Mouse (Mus musculus) forebrain, embryonic 10.5 days (tissue): ENCODE measurements around the gene Fam167b. TPM values are rescaled to one million over a fixed set of nuclear protein-coding genes. Genes with fewer than 3 reads are reported as not detected.
A peak's percentile ranks its signal among the peaks of the same experiment; 100 is the strongest.
"Not testable (repeated sequence)": the region's sequence is repeated elsewhere in the genome, so short reads cannot be mapped to it uniquely, and the experiment has no call there.

Experiments
- DNase-seq: peaks from one replicate; pipeline ENCODE4 v3.0.0-alpha.2; 2017; ENCODE audit warnings: low spot score; ENCODE audit errors: extremely low spot score
- H3K27ac ChIP-seq: fragments of 300-500 bp; sonication (generic); 2 replicates; pipeline ENCODE4 v1.5.1; 2016; ENCODE audit warnings: mild to moderate bottlenecking
- H3K27me3 ChIP-seq: fragments of 300-500 bp; sonication (generic); 2 replicates; pipeline ENCODE4 v1.6.1; 2016; ENCODE audit warnings: mild to moderate bottlenecking; ENCODE audit not compliant: poor library complexity, severe bottlenecking
- H3K36me3 ChIP-seq: fragments of 300-500 bp; sonication (generic); replicated peaks from 2 replicates; pipeline ENCODE4 v1.6.1; 2016; ENCODE audit warnings: mild to moderate bottlenecking, moderate library complexity
- H3K4me1 ChIP-seq: fragments of 300-500 bp; sonication (generic); 2 replicates; pipeline ENCODE4 v1.6.1; 2016
- H3K4me3 ChIP-seq: fragments of 300-500 bp; sonication (generic); 2 replicates; pipeline ENCODE4 v1.5.1; 2016; ENCODE audit warnings: mild to moderate bottlenecking, moderate library complexity
- H3K9me3 ChIP-seq: fragments of 300-500 bp; sonication (generic); 2 replicates; pipeline ENCODE4 v1.6.1; 2016; ENCODE audit warnings: mild to moderate bottlenecking, moderate library complexity
- WGBS: fragments of 180-500 bp; shearing (Covaris S2); methylation state at CpG from one replicate; pipeline ENCODE4 v1.1.7; 2016; 5-methylcytosine and 5-hydroxymethylcytosine counted together
- microRNA-seq: library from miRNA; unstranded; fragments of <30 nt; microRNA quantifications from one replicate; pipeline ENCODE4, GENCODE M21; 2017
- polyA plus RNA-seq: library from polyadenylated mRNA; unstranded; fragments of >200 nt; fragmentation: Nextera tagmentation; extraction: Ambion mirVana; gene quantifications from 2 replicates; pipeline ENCODE4 v1.2.1, GENCODE M21; 2016

The Fam167b gene
- polyA plus RNA-seq, 1 experiment from 2014 or later, result 1.2 TPM

GRCm38 (mm10) chr4:129549306-129549705 is 29.0 kb downstream of the Fam167b start:
- H3K27me3 ChIP-seq, result no peaks in the 10 kb centered on the region

GRCm38 (mm10) chr4:129547631-129548030 is 30.7 kb downstream of the Fam167b start:
- not testable (repeated sequence) for H3K9me3 ChIP-seq, H3K27ac ChIP-seq, H3K27me3 ChIP-seq, DNase-seq, H3K36me3 ChIP-seq, H3K4me3 ChIP-seq
- H3K4me1 ChIP-seq, result peaks cover 11% of the 10 kb centered on the region
- WGBS, result 88% methylated on average over 4 of the region's 4 CpGs

More at GRCm38 (mm10) chr4:129549306-129549705, 29.0 kb downstream of the Fam167b start:
- no peaks in the 10 kb centered on the region for H3K9me3 ChIP-seq
- DNase-seq, result no peak
- H3K4me1 ChIP-seq, result peaks cover 11% of the 10 kb centered on the region
- peaks cover 8% of the 10 kb centered on the region for H3K36me3 ChIP-seq
- WGBS, result 88% methylated on average over 2 of the region's 2 CpGs
- H3K27ac ChIP-seq, result no peak overlapping the region
- H3K4me3 ChIP-seq, result no peak overlapping the region

- Histone ChIP-seq H3K27ac (no peak overlapping the region), H3K27me3 (no peaks in the 10 kb centered on the region), H3K4me1 (peaks cover 22% of the 10 kb centered on the region), H3K9me3 (no peaks in the 10 kb centered on the region), H3K4me3 (no peak overlapping the region), H3K36me3 (peaks cover 28% of the 10 kb centered on the region)
- no peak for DNase-seq
- WGBS, result 93% methylated on average over 4 of the region's 4 CpGs
Observed at GRCm38 (mm10) chr4:129544106-129544505, 34.2 kb downstream of the Fam167b start.

GRCm38 (mm10) chr4:129542592-129543141 is 35.7 kb downstream of the Fam167b start, which contains the start of gene Hdac1:
Hdac1 (minus strand) TSS chr4:129542713.
- H3K27ac ChIP-seq, result peak within 1 kb of the TSS; percentile 96
- 1% methylated on average over 46 of the region's 46 CpGs for WGBS
- H3K4me1 ChIP-seq, result peaks cover 22% of the 10 kb centered on the region
- H3K36me3 ChIP-seq, result peaks cover 34% of the 10 kb centered on the region
- H3K4me3 ChIP-seq, result peak within 1 kb of the TSS; percentile 96
- DNase-seq, result peak; percentile 99
- H3K27me3 ChIP-seq, result no peaks in the 10 kb centered on the region
- no peaks in the 10 kb centered on the region for H3K9me3 ChIP-seq

- under 1% methylated on average over 30 of the region's 30 CpGs for WGBS
- peak overlapping the region; percentile 96 for H3K4me3 ChIP-seq
- peaks cover 40% of the 10 kb centered on the region for H3K36me3 ChIP-seq
- peaks cover 22% of the 10 kb centered on the region for H3K4me1 ChIP-seq
- H3K27ac ChIP-seq, result peak overlapping the region; percentile 96
- DNase-seq, result peak; percentile 44
- H3K27me3 ChIP-seq, result no peaks in the 10 kb centered on the region
- H3K9me3 ChIP-seq, result no peaks in the 10 kb centered on the region
Observed at GRCm38 (mm10) chr4:129541868-129542591, 36.3 kb downstream of the Fam167b start.

- H3K4me3 ChIP-seq, result no peak overlapping the region
- H3K36me3 ChIP-seq, result peaks cover 59% of the 10 kb centered on the region
- no peak for DNase-seq
- no peak overlapping the region for H3K27ac ChIP-seq
- peaks cover 22% of the 10 kb centered on the region for H3K4me1 ChIP-seq
- H3K9me3 ChIP-seq, result no peaks in the 10 kb centered on the region
- WGBS, result 97% methylated on average over 6 of the region's 6 CpGs
- H3K27me3 ChIP-seq, result no peaks in the 10 kb centered on the region
Observed at GRCm38 (mm10) chr4:129540012-129540411, 38.3 kb downstream of the Fam167b start.

GRCm38 (mm10) chr4:129528901-129529300 is 49.4 kb downstream of the Fam167b start:
- not testable (repeated sequence) for H3K4me1 ChIP-seq, H3K27ac ChIP-seq, H3K9me3 ChIP-seq, H3K27me3 ChIP-seq, DNase-seq, H3K4me3 ChIP-seq
- peaks cover 99% of the 10 kb centered on the region for H3K36me3 ChIP-seq
- WGBS, result 96% methylated on average over 6 of the region's 6 CpGs

Small RNA genes lying within 50 kb of the gene (microRNA-seq; reads per million reads assigned to microRNA genes)
- not detected for gene Mir8119

Other genes with a start within 250 kb of the Fam167b start
- gene Rbbp4, start 243.2 kb downstream of the Fam167b start, polyA plus RNA-seq, result 546 and 553 TPM in 2 replicates
- 46.5 and 55.4 TPM in 2 replicates for gene Zbtb8os, start 242.9 kb downstream of the Fam167b start, polyA plus RNA-seq
- gene Zbtb8a, start 200.4 kb downstream of the Fam167b start, polyA plus RNA-seq, result 5.8 and 6.0 TPM in 2 replicates
- 1.4 and 2.2 TPM in 2 replicates for gene Zbtb8b, start 137.7 kb downstream of the Fam167b start, polyA plus RNA-seq
- gene Bsdc1, start 117.0 kb downstream of the Fam167b start, polyA plus RNA-seq, result 18.0 and 19.5 TPM in 2 replicates
- gene Tssk3, start 87.5 kb downstream of the Fam167b start, polyA plus RNA-seq, result not detected in 2 replicates
- gene Fam229a, start 87.4 kb downstream of the Fam167b start, polyA plus RNA-seq, result not detected in 2 replicates
- gene Marcksl1, start 65.0 kb downstream of the Fam167b start, polyA plus RNA-seq, result 1,441 and 1,446 TPM in 2 replicates
- 294 and 319 TPM in 2 replicates for gene Hdac1, start 35.8 kb downstream of the Fam167b start, polyA plus RNA-seq
- 13.9 and 15.7 TPM in 2 replicates for gene Lck, start 4.9 kb downstream of the Fam167b start, polyA plus RNA-seq
- 298 and 315 TPM in 2 replicates for gene Eif3i, start 22.1 kb upstream of the Fam167b start, polyA plus RNA-seq
- 224 and 227 TPM in 2 replicates for gene Tmem234, start 22.1 kb upstream of the Fam167b start, polyA plus RNA-seq
- gene Dcdc2b, start 35.7 kb upstream of the Fam167b start, polyA plus RNA-seq, result 2.0 and 2.2 TPM in 2 replicates
- 30.4 and 34.8 TPM in 2 replicates for gene Iqcc, start 40.5 kb upstream of the Fam167b start, polyA plus RNA-seq
- 43.9 and 47.1 TPM in 2 replicates for gene Ccdc28b, start 45.4 kb upstream of the Fam167b start, polyA plus RNA-seq
- gene Txlna, start 62.5 kb upstream of the Fam167b start, polyA plus RNA-seq, result 114 and 118 TPM in 2 replicates
- 14.0 and 15.1 TPM in 2 replicates for gene Kpna6, start 94.2 kb upstream of the Fam167b start, polyA plus RNA-seq
- gene Tmem39b, start 118.3 kb upstream of the Fam167b start, polyA plus RNA-seq, result 15.7 and 20.0 TPM in 2 replicates
- 148 and 151 TPM in 2 replicates for gene Khdrbs1, start 163.8 kb upstream of the Fam167b start, polyA plus RNA-seq
- gene Ptp4a2, start 232.7 kb upstream of the Fam167b start, polyA plus RNA-seq, result 317 and 328 TPM in 2 replicates